Mouse (Mus musculus): ENCODE results near the gene Dusp6. TPM values are rescaled to one million over a fixed set of nuclear protein-coding genes. Genes with fewer than 3 reads are reported as not detected.

Dusp6 gene
- polyA plus RNA-seq, 1 experiment from 2014 or later = 15.4 TPM

- H3K27me3 ChIP-seq (ENCODE audit: insufficient read depth, low read length) = no peaks in the 10 kb centered on the region
- H3K27ac ChIP-seq (ENCODE audit: low read depth) = peak overlapping the region; percentile 59
- H3K9me3 ChIP-seq (ENCODE audit: low read length) = no peaks in the 10 kb centered on the region
- H3K4me3 ChIP-seq (ENCODE audit: low read depth, low read length) = no peak overlapping the region
- DNase-seq (peak; percentile 55), ATAC-seq (peak; percentile 90)
- peaks cover 10% of the 10 kb centered on the region for H3K4me1 ChIP-seq (ENCODE audit: insufficient read depth)
- TF ChIP-seq CTCF (IDR thresholded peaks at IDR 0.05; ENCODE audit: low read depth) = no peak
- no peak for TF ChIP-seq EP300 (IDR thresholded peaks at IDR 0.05; ENCODE audit: low read depth)
- H3K9ac ChIP-seq (replicated peaks) = no peak overlapping the region
- no peak overlapping the region for H3K4me2 ChIP-seq (ENCODE audit: low read depth, low read length)
- 59% methylated on average over 10 of the region's 10 CpGs for WGBS (ENCODE audit: insufficient replicate concordance)
- H3K36me3 ChIP-seq (replicated peaks; ENCODE audit: insufficient read depth, low read length) = no peaks in the 10 kb centered on the region
Measured at GRCm38 (mm10) chr10:99255830-99256570, 7.0 kb upstream of the Dusp6 start.

DNA sequence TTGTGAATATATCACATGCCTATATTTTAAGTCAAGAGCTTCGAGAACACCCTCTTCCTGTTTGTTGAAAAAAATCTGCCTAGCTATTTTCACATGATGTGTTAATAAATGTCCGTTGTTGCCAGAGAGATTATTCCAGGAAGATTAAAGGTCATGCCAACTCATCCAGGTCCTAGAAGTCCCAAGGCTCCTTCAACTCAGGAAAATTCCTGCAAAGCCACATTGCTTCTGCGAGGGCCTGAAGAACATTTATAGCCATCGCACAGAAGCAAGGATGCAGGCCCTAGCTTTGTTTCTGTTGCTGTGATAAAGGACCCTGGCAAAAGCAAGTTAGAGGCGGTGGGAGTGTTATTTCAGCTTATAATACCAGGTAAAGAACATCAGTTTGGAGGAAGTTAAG lies 5.5 kb upstream of the Dusp6 start:
- TF ChIP-seq CTCF (IDR thresholded peaks at IDR 0.05; ENCODE audit: low read depth) (no peak), EP300 (IDR thresholded peaks at IDR 0.05; ENCODE audit: low read depth) (no peak)
- no peak for DNase-seq
- Histone ChIP-seq H3K9me3 (ENCODE audit: low read length) (no peaks in the 10 kb centered on the region), H3K4me1 (ENCODE audit: insufficient read depth) (peaks cover 10% of the 10 kb centered on the region), H3K36me3 (replicated peaks; ENCODE audit: insufficient read depth, low read length) (no peaks in the 10 kb centered on the region), H3K4me3 (ENCODE audit: low read depth, low read length) (no peak overlapping the region), H3K9ac (replicated peaks) (no peak overlapping the region), H3K27me3 (ENCODE audit: insufficient read depth, low read length) (no peaks in the 10 kb centered on the region), H3K4me2 (ENCODE audit: low read depth, low read length) (no peak overlapping the region), H3K27ac (ENCODE audit: low read depth) (no peak overlapping the region; the same call in 1 of the 2 replicates)
- 56% methylated on average over 5 of the region's 5 CpGs for WGBS (ENCODE audit: insufficient replicate concordance)
- no peak for ATAC-seq

GRCm38 (mm10) chr10:99259840-99260239 lies 3.2 kb upstream of the Dusp6 start:
- Histone ChIP-seq H3K4me3 (ENCODE audit: low read depth, low read length) (no peak overlapping the region), H3K9ac (replicated peaks) (no peak overlapping the region), H3K27ac (ENCODE audit: low read depth) (no peak overlapping the region), H3K4me2 (ENCODE audit: low read depth, low read length) (no peak overlapping the region), H3K4me1 (ENCODE audit: insufficient read depth) (peaks cover 10% of the 10 kb centered on the region), H3K9me3 (ENCODE audit: low read length) (no peaks in the 10 kb centered on the region), H3K36me3 (replicated peaks; ENCODE audit: insufficient read depth, low read length) (no peaks in the 10 kb centered on the region), H3K27me3 (ENCODE audit: insufficient read depth, low read length) (no peaks in the 10 kb centered on the region)
- ATAC-seq = no peak
- 73% methylated on average over 8 of the region's 8 CpGs for whole genome bisulfite sequencing (ENCODE audit: insufficient replicate concordance)
- DNase-seq = no peak
- TF ChIP-seq EP300 (IDR thresholded peaks at IDR 0.05; ENCODE audit: low read depth) (no peak), CTCF (IDR thresholded peaks at IDR 0.05; ENCODE audit: low read depth) (no peak)

DNA sequence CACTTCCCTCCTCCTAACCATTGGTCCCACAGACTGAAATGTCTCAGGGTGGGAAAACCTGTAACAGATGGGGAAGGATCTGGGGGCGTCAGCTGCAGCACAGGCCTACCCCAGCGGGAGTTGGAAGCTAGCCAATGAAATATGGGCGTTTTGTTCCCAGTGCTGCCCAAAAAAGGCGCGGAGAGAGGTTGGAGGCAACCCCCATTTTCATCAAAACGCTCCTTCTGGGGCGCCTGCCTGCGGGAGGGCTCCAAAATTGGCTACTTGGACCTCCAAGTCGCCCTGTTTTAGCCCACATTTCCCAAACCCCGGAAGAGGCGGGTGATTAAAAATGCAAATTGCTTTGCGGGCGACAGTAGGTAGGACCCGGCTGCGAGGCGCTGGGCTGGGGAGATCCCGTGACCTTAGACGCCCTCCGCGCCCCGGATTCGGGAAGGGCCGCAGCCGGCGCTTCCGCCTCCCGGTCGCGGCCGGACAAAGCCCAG lies 1.8 kb upstream of the Dusp6 start:
- Histone ChIP-seq H3K27ac (ENCODE audit: low read depth) (peak overlapping the region; percentile 97), H3K9ac (replicated peaks) (peak overlapping the region; percentile 79), H3K4me1 (ENCODE audit: insufficient read depth) (peaks cover 13% of the 10 kb centered on the region), H3K4me2 (ENCODE audit: low read depth, low read length) (peak overlapping the region; percentile 80), H3K36me3 (replicated peaks; ENCODE audit: insufficient read depth, low read length) (0 out of 2 replicates have a peak, but pooled peaks cover 3% of the 10 kb centered on the region), H3K27me3 (ENCODE audit: insufficient read depth, low read length) (no peaks in the 10 kb centered on the region), H3K9me3 (ENCODE audit: low read length) (no peaks in the 10 kb centered on the region), H3K4me3 (ENCODE audit: low read depth, low read length) (peak overlapping the region; percentile 78)
- DNase-seq (no peak), ATAC-seq (peak; percentile 28)
- WGBS (ENCODE audit: insufficient replicate concordance) = under 1% methylated on average over 30 of the region's 30 CpGs
- TF ChIP-seq EP300 (IDR thresholded peaks at IDR 0.05; ENCODE audit: low read depth) (no peak), CTCF (IDR thresholded peaks at IDR 0.05; ENCODE audit: low read depth) (no peak)

GRCm38 (mm10) chr10:99261636-99262318 lies 1.3 kb upstream of the Dusp6 start:
- H3K9ac ChIP-seq (replicated peaks) = peak overlapping the region; percentile 79
- peaks cover 17% of the 10 kb centered on the region for H3K4me1 ChIP-seq (ENCODE audit: insufficient read depth)
- peak overlapping the region; percentile 78 for H3K4me3 ChIP-seq (ENCODE audit: low read depth, low read length)
- WGBS (ENCODE audit: insufficient replicate concordance) = under 1% methylated on average over 57 of the region's 62 CpGs
- H3K4me2 ChIP-seq (ENCODE audit: low read depth, low read length) = peak overlapping the region; percentile 80
- TF ChIP-seq EP300 (IDR thresholded peaks at IDR 0.05; ENCODE audit: low read depth) = peak; percentile 26; the same call in 1 of the 2 replicates
- peak; percentile 31; the same call in 1 of the 2 replicates for TF ChIP-seq CTCF (IDR thresholded peaks at IDR 0.05; ENCODE audit: low read depth)
- H3K36me3 ChIP-seq (replicated peaks; ENCODE audit: insufficient read depth, low read length) = 0 out of 2 replicates have a peak, but pooled peaks cover 4% of the 10 kb centered on the region
- no peaks in the 10 kb centered on the region for H3K27me3 ChIP-seq (ENCODE audit: insufficient read depth, low read length)
- H3K9me3 ChIP-seq (ENCODE audit: low read length) = no peaks in the 10 kb centered on the region
- H3K27ac ChIP-seq (ENCODE audit: low read depth) = peak overlapping the region; percentile 97
- ATAC-seq = peak; percentile 58
- peak; percentile 81 for DNase-seq

DNA sequence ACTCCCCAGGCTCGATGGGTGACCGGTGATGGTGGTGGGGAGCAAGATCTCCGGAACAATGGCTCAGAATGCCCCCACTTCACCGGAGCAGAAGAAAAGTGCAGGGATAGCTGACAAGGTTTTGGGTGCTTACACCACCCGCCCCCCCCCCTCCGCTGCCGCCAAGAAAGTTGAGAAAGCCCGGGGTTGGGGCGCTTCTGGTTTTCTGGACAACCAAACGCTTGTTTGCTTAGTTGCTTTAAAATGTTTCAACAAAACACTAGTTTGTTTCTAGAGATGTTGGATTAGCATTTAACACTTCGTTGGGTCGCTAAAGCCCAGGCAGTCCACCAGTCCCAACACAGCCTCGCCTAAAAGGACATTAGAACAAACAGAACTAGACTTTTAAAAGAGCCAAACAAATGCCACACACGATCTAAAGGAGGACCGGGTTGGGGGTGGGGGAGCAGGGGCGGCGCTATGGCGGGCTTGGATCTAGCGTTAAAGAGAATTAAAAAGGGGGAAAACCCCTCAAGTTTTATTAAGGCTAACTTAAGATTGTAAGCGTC lies 638 bp upstream of the Dusp6 start:
- Histone ChIP-seq H3K27ac (ENCODE audit: low read depth) (peak overlapping the region; percentile 97), H3K9ac (replicated peaks) (peak overlapping the region; percentile 79), H3K9me3 (ENCODE audit: low read length) (no peaks in the 10 kb centered on the region), H3K4me3 (ENCODE audit: low read depth, low read length) (peak overlapping the region; percentile 78), H3K27me3 (ENCODE audit: insufficient read depth, low read length) (no peaks in the 10 kb centered on the region), H3K4me1 (ENCODE audit: insufficient read depth) (peaks cover 17% of the 10 kb centered on the region), H3K36me3 (replicated peaks; ENCODE audit: insufficient read depth, low read length) (0 out of 2 replicates have a peak, but pooled peaks cover 4% of the 10 kb centered on the region), H3K4me2 (ENCODE audit: low read depth, low read length) (peak overlapping the region; percentile 80)
- no peak for TF ChIP-seq EP300 (IDR thresholded peaks at IDR 0.05; ENCODE audit: low read depth)
- no peak for TF ChIP-seq CTCF (IDR thresholded peaks at IDR 0.05; ENCODE audit: low read depth)
- under 1% methylated on average over 20 of the region's 20 CpGs for WGBS (ENCODE audit: insufficient replicate concordance)
- DNase-seq = no peak
- ATAC-seq = 0 out of 2 replicates have a peak, but pooled peaks have one; percentile 10
